Mouse (Mus musculus): ENCODE data around the gene Gm8660.
"Not testable (repeated sequence)": the region's sequence is repeated elsewhere in the genome, so short reads cannot be mapped to it uniquely, and the experiment has no call there.

DNA sequence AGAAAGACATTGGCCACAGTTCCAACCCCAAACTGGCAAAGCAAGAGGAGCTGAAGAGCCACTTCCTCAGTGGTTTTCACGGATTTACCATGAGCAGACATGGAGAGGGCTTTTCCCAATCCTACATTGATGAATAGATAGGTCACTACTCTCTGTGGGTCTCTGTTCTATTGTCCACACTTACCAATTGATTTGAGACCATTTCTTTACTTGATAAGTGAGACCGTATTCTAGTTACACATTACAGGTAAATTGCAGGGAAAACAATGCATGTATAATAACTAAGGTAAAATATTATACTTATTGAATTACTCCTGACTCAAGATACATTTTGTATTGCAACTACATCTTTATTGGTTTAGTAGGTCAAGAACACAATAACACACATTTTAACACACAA is 41.2 kb downstream of the Gm8660 start, which contains the start of gene Gm4187:
- TF ChIP-seq CTCF (IDR thresholded peaks at IDR 0.05; ENCODE audit: borderline replicate concordance, insufficient read depth, low read length); POLR2A (IDR thresholded peaks at IDR 0.05; ENCODE audit: low read depth, low read length): not testable (repeated sequence)

Measured in embryonic fibroblast, embryonic 13.5 days (primary cell).